Mouse (Mus musculus): Measurements from ENCODE around the gene Ppp1r35. TPM values are rescaled to one million over a fixed set of nuclear protein-coding genes. Genes with fewer than 3 reads are reported as not detected.
"Not testable (repeated sequence)": the region's sequence is repeated elsewhere in the genome, so short reads cannot be mapped to it uniquely, and the experiment has no call there.

Ppp1r35 gene
- polyA plus RNA-seq, 1 experiment from 2014 or later = 17.0 TPM

GRCm38 (mm10) chr5:137749196-137749836 is 29.3 kb upstream of the Ppp1r35 start:
- Histone ChIP-seq H3K27ac (ENCODE audit: low read length) (peak overlapping the region; percentile 99), H3K9me3 (replicated peaks; ENCODE audit: control insufficient read depth, low read length) (no peaks in the 10 kb centered on the region), H3K27me3 (ENCODE audit: control insufficient read depth, insufficient read depth, low read length) (no peaks in the 10 kb centered on the region), H3K4me1 (ENCODE audit: control insufficient read depth, insufficient read depth, low read length) (peaks cover 21% of the 10 kb centered on the region), H3K9ac (ENCODE audit: low read length) (peak overlapping the region; percentile 96), H3K4me2 (ENCODE audit: low read depth, low read length) (peak overlapping the region; percentile 98), H3K4me3 (replicated peaks; ENCODE audit: low read length) (peak overlapping the region; percentile 88), H3K36me3 (ENCODE audit: control insufficient read depth, insufficient read depth, low read length) (peaks cover 12% of the 10 kb centered on the region; the same call in 1 of the 2 replicates)
- WGBS = 35% methylated on average over 6 of the region's 6 CpGs
- no peak for ATAC-seq (ENCODE audit: insufficient read depth, low FRiP score)

- not testable (repeated sequence) for H3K27ac ChIP-seq (ENCODE audit: low read length); H3K9ac ChIP-seq (ENCODE audit: low read length); H3K4me3 ChIP-seq (replicated peaks; ENCODE audit: low read length); ATAC-seq (ENCODE audit: insufficient read depth, low FRiP score); H3K4me2 ChIP-seq (ENCODE audit: low read depth, low read length); H3K27me3 ChIP-seq (ENCODE audit: control insufficient read depth, insufficient read depth, low read length); H3K9me3 ChIP-seq (replicated peaks; ENCODE audit: control insufficient read depth, low read length)
- WGBS = 87% methylated on average over 7 of the region's 8 CpGs
- Histone ChIP-seq H3K4me1 (ENCODE audit: control insufficient read depth, insufficient read depth, low read length) (peaks cover 21% of the 10 kb centered on the region), H3K36me3 (ENCODE audit: control insufficient read depth, insufficient read depth, low read length) (peaks cover 12% of the 10 kb centered on the region; the same call in 1 of the 2 replicates)
These were observed 28.4 kb upstream of the Ppp1r35 start for GRCm38 (mm10) chr5:137750212-137750611.

GRCm38 (mm10) chr5:137751221-137751887 is 27.3 kb upstream of the Ppp1r35 start:
- H3K27me3 ChIP-seq (ENCODE audit: control insufficient read depth, insufficient read depth, low read length) = no peaks in the 10 kb centered on the region
- H3K9ac ChIP-seq (ENCODE audit: low read length) = no peak overlapping the region
- H3K9me3 ChIP-seq (replicated peaks; ENCODE audit: control insufficient read depth, low read length) = no peaks in the 10 kb centered on the region
- H3K36me3 ChIP-seq (ENCODE audit: control insufficient read depth, insufficient read depth, low read length) = peaks cover 12% of the 10 kb centered on the region; the same call in 1 of the 2 replicates
- H3K4me1 ChIP-seq (ENCODE audit: control insufficient read depth, insufficient read depth, low read length) = peaks cover 26% of the 10 kb centered on the region
- no peak overlapping the region for H3K27ac ChIP-seq (ENCODE audit: low read length)
- H3K4me2 ChIP-seq (ENCODE audit: low read depth, low read length) = no peak overlapping the region
- WGBS = 90% methylated on average over 13 of the region's 13 CpGs
- no peak overlapping the region for H3K4me3 ChIP-seq (replicated peaks; ENCODE audit: low read length)
- no peak for ATAC-seq (ENCODE audit: insufficient read depth, low FRiP score)

- 86% methylated on average over 6 of the region's 6 CpGs for WGBS
- no peak overlapping the region for H3K27ac ChIP-seq (ENCODE audit: low read length)
- no peak for ATAC-seq (ENCODE audit: insufficient read depth, low FRiP score)
- no peak overlapping the region for H3K9ac ChIP-seq (ENCODE audit: low read length)
- no peaks in the 10 kb centered on the region for H3K9me3 ChIP-seq (replicated peaks; ENCODE audit: control insufficient read depth, low read length)
- H3K4me2 ChIP-seq (ENCODE audit: low read depth, low read length) = no peak overlapping the region
- H3K27me3 ChIP-seq (ENCODE audit: control insufficient read depth, insufficient read depth, low read length) = no peaks in the 10 kb centered on the region
- H3K4me3 ChIP-seq (replicated peaks; ENCODE audit: low read length) = no peak overlapping the region
- H3K36me3 ChIP-seq (ENCODE audit: control insufficient read depth, insufficient read depth, low read length) = peaks cover 12% of the 10 kb centered on the region; the same call in 1 of the 2 replicates
- peaks cover 28% of the 10 kb centered on the region for H3K4me1 ChIP-seq (ENCODE audit: control insufficient read depth, insufficient read depth, low read length)
These were observed 26.7 kb upstream of the Ppp1r35 start for GRCm38 (mm10) chr5:137751988-137752387.

GRCm38 (mm10) chr5:137753111-137753832 is 25.4 kb upstream of the Ppp1r35 start:
- Histone ChIP-seq H3K27me3 (ENCODE audit: control insufficient read depth, insufficient read depth, low read length) (no peaks in the 10 kb centered on the region), H3K4me2 (ENCODE audit: low read depth, low read length) (no peak overlapping the region), H3K9ac (ENCODE audit: low read length) (0 out of 2 replicates have a peak overlapping the region, but pooled peaks have one; percentile 11), H3K4me1 (ENCODE audit: control insufficient read depth, insufficient read depth, low read length) (peaks cover 23% of the 10 kb centered on the region), H3K36me3 (ENCODE audit: control insufficient read depth, insufficient read depth, low read length) (peaks cover 16% of the 10 kb centered on the region; the same call in 1 of the 2 replicates), H3K9me3 (replicated peaks; ENCODE audit: control insufficient read depth, low read length) (no peaks in the 10 kb centered on the region), H3K27ac (ENCODE audit: low read length) (no peak overlapping the region), H3K4me3 (replicated peaks; ENCODE audit: low read length) (no peak overlapping the region)
- 60% methylated on average over 13 of the region's 13 CpGs for WGBS
- no peak; the same call in 1 of the 2 replicates for ATAC-seq (ENCODE audit: insufficient read depth, low FRiP score)

GRCm38 (mm10) chr5:137755425-137755824 is 23.2 kb upstream of the Ppp1r35 start:
- WGBS = 85% methylated on average over 5 of the region's 5 CpGs
- no peaks in the 10 kb centered on the region for H3K9me3 ChIP-seq (replicated peaks; ENCODE audit: control insufficient read depth, low read length)
- no peak overlapping the region for H3K9ac ChIP-seq (ENCODE audit: low read length)
- no peaks in the 10 kb centered on the region for H3K27me3 ChIP-seq (ENCODE audit: control insufficient read depth, insufficient read depth, low read length)
- no peak overlapping the region for H3K4me2 ChIP-seq (ENCODE audit: low read depth, low read length)
- peaks cover 14% of the 10 kb centered on the region for H3K4me1 ChIP-seq (ENCODE audit: control insufficient read depth, insufficient read depth, low read length)
- H3K4me3 ChIP-seq (replicated peaks; ENCODE audit: low read length) = no peak overlapping the region
- no peak for ATAC-seq (ENCODE audit: insufficient read depth, low FRiP score)
- H3K27ac ChIP-seq (ENCODE audit: low read length) = peak overlapping the region; percentile 15; the same call in 1 of the 2 replicates
- peaks cover 27% of the 10 kb centered on the region; the same call in 1 of the 2 replicates for H3K36me3 ChIP-seq (ENCODE audit: control insufficient read depth, insufficient read depth, low read length)

GRCm38 (mm10) chr5:137756106-137756505 is 22.5 kb upstream of the Ppp1r35 start:
- H3K4me3 ChIP-seq (replicated peaks; ENCODE audit: low read length) = no peak overlapping the region
- no peaks in the 10 kb centered on the region for H3K9me3 ChIP-seq (replicated peaks; ENCODE audit: control insufficient read depth, low read length)
- no peak overlapping the region for H3K4me2 ChIP-seq (ENCODE audit: low read depth, low read length)
- ATAC-seq (ENCODE audit: insufficient read depth, low FRiP score) = no peak
- H3K4me1 ChIP-seq (ENCODE audit: control insufficient read depth, insufficient read depth, low read length) = peaks cover 14% of the 10 kb centered on the region
- no peak overlapping the region for H3K27ac ChIP-seq (ENCODE audit: low read length)
- WGBS = 69% methylated on average over 3 of the region's 3 CpGs
- H3K36me3 ChIP-seq (ENCODE audit: control insufficient read depth, insufficient read depth, low read length) = peaks cover 26% of the 10 kb centered on the region; the same call in 1 of the 2 replicates
- no peak overlapping the region for H3K9ac ChIP-seq (ENCODE audit: low read length)
- H3K27me3 ChIP-seq (ENCODE audit: control insufficient read depth, insufficient read depth, low read length) = no peaks in the 10 kb centered on the region

- no peak overlapping the region for H3K4me2 ChIP-seq (ENCODE audit: low read depth, low read length)
- ATAC-seq (ENCODE audit: insufficient read depth, low FRiP score) = 0 out of 2 replicates have a peak, but pooled peaks have one; percentile 15
These were observed 21.6 kb upstream of the Ppp1r35 start for GRCm38 (mm10) chr5:137756882-137757661.

More at GRCm38 (mm10) chr5:137756882-137757661, 21.6 kb upstream of the Ppp1r35 start:
- no peak overlapping the region for H3K9ac ChIP-seq (ENCODE audit: low read length)
- H3K27ac ChIP-seq (ENCODE audit: low read length) = no peak overlapping the region
- H3K36me3 ChIP-seq (ENCODE audit: control insufficient read depth, insufficient read depth, low read length) = peaks cover 17% of the 10 kb centered on the region; the same call in 1 of the 2 replicates
- H3K9me3 ChIP-seq (replicated peaks; ENCODE audit: control insufficient read depth, low read length) = no peaks in the 10 kb centered on the region
- H3K4me3 ChIP-seq (replicated peaks; ENCODE audit: low read length) = no peak overlapping the region
- H3K27me3 ChIP-seq (ENCODE audit: control insufficient read depth, insufficient read depth, low read length) = no peaks in the 10 kb centered on the region
- peaks cover 14% of the 10 kb centered on the region for H3K4me1 ChIP-seq (ENCODE audit: control insufficient read depth, insufficient read depth, low read length)
- WGBS = 47% methylated on average over 10 of the region's 10 CpGs

Measured in stomach, embryonic 16.5 days (tissue).